Mouse (Mus musculus) E14TG2a.4 (cell line): ENCODE results near the gene Hoxa4.

ENCODE experiments used
- CTCF ChIP-seq: conservative IDR thresholded peaks from 2 replicates; pipeline ENCODE4 v1.5.1; 2014; ENCODE audit warnings: low read length
- NANOG ChIP-seq: IDR thresholded peaks from 2 replicates; pipeline ENCODE4 v1.6.1; 2014; ENCODE audit warnings: borderline replicate concordance, low read length, mixed read lengths
- POU5F1 ChIP-seq: IDR thresholded peaks from 2 replicates; pipeline ENCODE4 v1.6.1; 2014; ENCODE audit warnings: low read length, borderline replicate concordance

GRCm38 (mm10) chr6:52159164-52159761, 32.3 kb downstream of the Hoxa4 start:
- TF ChIP-seq CTCF = no peak
- TF ChIP-seq POU5F1 = no peak
- TF ChIP-seq NANOG = no peak
